Mouse (Mus musculus) cerebellum, adult 2 months (tissue): ENCODE measurements around the gene Zfp810.

Experiments used
- CTCF ChIP-seq: fragments of 200-500 bp; IDR thresholded peaks from 2 replicates; pipeline ENCODE4 v1.5.1; 2011; ENCODE audit warnings: low read depth, mild to moderate bottlenecking, control low read depth, low read length, moderate library complexity, borderline replicate concordance; ENCODE audit not compliant: insufficient read depth
- POLR2A ChIP-seq: fragments of 200-500 bp; IDR thresholded peaks from 2 replicates; pipeline ENCODE4 v1.6.1; 2011; ENCODE audit warnings: low read length, control low read depth, borderline replicate concordance; ENCODE audit not compliant: insufficient read depth

GRCm38 (mm10) chr9:22226846-22227245, 80.6 kb downstream of the Zfp810 start:
- no peak for TF ChIP-seq POLR2A
- TF ChIP-seq CTCF = no peak
